Mouse (Mus musculus): ENCODE results near the gene G430095P16Rik.

DNA sequence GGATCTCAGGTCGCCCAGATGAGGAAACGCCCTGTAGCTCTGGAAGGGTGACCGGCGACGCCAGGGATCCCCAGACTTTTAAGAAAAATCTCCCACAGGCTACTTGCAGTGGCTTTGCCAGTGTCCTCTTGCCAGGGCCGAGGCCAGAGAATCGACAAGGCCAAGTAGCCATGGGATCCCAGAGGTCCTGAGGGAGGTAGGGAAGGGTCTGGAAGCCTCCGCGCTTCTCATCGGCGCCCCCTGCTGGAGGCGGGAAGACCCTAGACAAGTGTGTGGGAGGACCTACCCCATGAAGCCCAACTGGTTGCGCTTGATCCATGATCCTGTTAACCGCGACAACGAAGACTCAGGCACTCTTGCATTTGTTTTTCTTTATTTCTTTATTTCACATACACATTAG, 18.5 kb upstream of the G430095P16Rik start:
- TF ChIP-seq POLR2A (IDR thresholded peaks at IDR 0.05; ENCODE audit: insufficient read length, low read depth) (no peak), MAX (IDR thresholded peaks at IDR 0.05; ENCODE audit: low read depth) (no peak), E2F4 (IDR thresholded peaks at IDR 0.05; ENCODE audit: insufficient read depth) (no peak), CEBPB (IDR thresholded peaks at IDR 0.05; ENCODE audit: insufficient read depth, poor library complexity, severe bottlenecking) (no peak), USF1 (IDR thresholded peaks at IDR 0.05; ENCODE audit: low read depth) (no peak)

Measured in myocyte (in vitro differentiated cells).